Mouse (Mus musculus): ENCODE results near the gene Slc5a9. TPM values are rescaled to one million over a fixed set of nuclear protein-coding genes. Genes with fewer than 3 reads are reported as not detected.
"Not testable (repeated sequence)": the region's sequence is repeated elsewhere in the genome, so short reads cannot be mapped to it uniquely, and the experiment has no call there.

Gene Slc5a9
- total and polyA plus RNA-seq, 3 experiments, result 2.6 to 9.6 (median 3.5) TPM

DNA sequence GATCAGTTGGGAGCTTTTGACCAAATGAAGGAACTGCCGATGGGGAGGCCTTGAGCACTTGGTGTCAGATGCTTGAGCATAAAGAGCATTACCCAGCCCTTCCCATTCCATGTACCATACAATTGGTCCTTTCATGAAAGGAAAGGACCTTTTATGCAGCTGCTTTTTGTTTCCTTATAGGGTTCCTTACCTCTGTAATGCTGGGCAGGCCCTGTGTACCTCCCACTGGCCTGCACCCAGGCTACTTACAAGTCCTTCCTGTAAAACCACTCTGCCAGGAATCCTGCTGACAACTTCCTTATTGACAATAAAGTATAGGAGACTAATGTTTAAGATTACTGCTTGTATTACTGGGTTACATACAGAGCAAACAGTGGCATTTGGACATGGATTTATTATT lies 1.2 kb downstream of the Slc5a9 start:
- Histone ChIP-seq H3K9me3 (replicated peaks; ENCODE audit: low read length) (no peaks in the 10 kb centered on the region), H3K4me3 (replicated peaks in 1 of 3; ENCODE audit: low read depth in 2 of 3, low read length in 2 of 3, poor library complexity in 1 of 3) (no peak overlapping the region), H3K79me2 (replicated peaks; ENCODE audit: control insufficient read depth, extremely low read depth, insufficient read depth, poor library complexity, severe bottlenecking) (no peaks in the 10 kb centered on the region), H3K4me2 (ENCODE audit: insufficient read depth, low read depth, poor library complexity, severe bottlenecking) (no peak overlapping the region), H3K36me3 (replicated peaks in 1 of 2; ENCODE audit: control insufficient read depth in 1 of 2, insufficient read depth in 1 of 2, low read length in 1 of 2) (no peaks in the 10 kb centered on the region), H3K27ac (ENCODE audit: insufficient read depth, low read depth) (no peak overlapping the region), H3K27me3 (replicated peaks) (no peaks in the 10 kb centered on the region), H3K4me1 (ENCODE audit: control insufficient read depth in 1 of 2, insufficient read depth in 2 of 2) (peaks cover 0 to 18% of the 10 kb centered on the region in 2 experiments; a peak in 2 of 4 replicates), H3K9ac (ENCODE audit: insufficient read depth, low read depth) (no peak overlapping the region)
- dilution Hi-C loops (cut with MboI; ENCODE audit: extremely low pct_ligation_motif_present, extremely low pct_unique_long_range_greater_than_20kb, low sequenced_read_pairs) (no loop called here), in situ Hi-C loops (cut with MboI; ENCODE audit: low pct_ligation_motif_present, low pct_unique_long_range_greater_than_20kb, low sequenced_read_pairs) (no loop called here)
- TF ChIP-seq CTCF (conservative IDR thresholded peaks at IDR 0.05 in 1 of 2, IDR thresholded peaks at IDR 0.05 in 1 of 2; ENCODE audit: low read depth in 2 of 2, low read length in 2 of 2) (no peak), UBTF (IDR thresholded peaks at IDR 0.05; ENCODE audit: low read depth, low read length) (no peak), RCOR1 (conservative IDR thresholded peaks at IDR 0.05; ENCODE audit: low read depth, low read length) (no peak), MAX (IDR thresholded peaks at IDR 0.05; ENCODE audit: low read length) (no peak), CHD1 (IDR thresholded peaks at IDR 0.05; ENCODE audit: low read depth, low read length) (no peak), POLR2A (IDR thresholded peaks at IDR 0.05; ENCODE audit: low read depth, low read length) (no peak), KAT2A (IDR thresholded peaks at IDR 0.05; ENCODE audit: insufficient replicate concordance, low read length) (no peak), EP300 (IDR thresholded peaks at IDR 0.05; ENCODE audit: low read length) (no peak), GABPA (IDR thresholded peaks at IDR 0.05; ENCODE audit: insufficient replicate concordance, low read depth, low read length) (no peak), ZKSCAN1 (IDR thresholded peaks at IDR 0.05; ENCODE audit: borderline replicate concordance, low read depth, low read length) (no peak), NRF1 (IDR thresholded peaks at IDR 0.05; ENCODE audit: low read depth, low read length) (no peak), NELFE (IDR thresholded peaks at IDR 0.05; ENCODE audit: low read depth, low read length) (no peak), E2F4 (IDR thresholded peaks at IDR 0.05; ENCODE audit: insufficient replicate concordance, low read depth, low read length) (no peak), MEF2A (IDR thresholded peaks at IDR 0.05; ENCODE audit: borderline replicate concordance, low read depth, low read length) (no peak), ZC3H11A (IDR thresholded peaks at IDR 0.05; ENCODE audit: low read depth, low read length) (no peak), USF2 (conservative IDR thresholded peaks at IDR 0.05; ENCODE audit: low read depth, low read length) (no peak), TBP (conservative IDR thresholded peaks at IDR 0.05; ENCODE audit: low read depth, low read length) (no peak)
- no peak for DNase-seq (ENCODE audit: extremely low read depth)

DNA sequence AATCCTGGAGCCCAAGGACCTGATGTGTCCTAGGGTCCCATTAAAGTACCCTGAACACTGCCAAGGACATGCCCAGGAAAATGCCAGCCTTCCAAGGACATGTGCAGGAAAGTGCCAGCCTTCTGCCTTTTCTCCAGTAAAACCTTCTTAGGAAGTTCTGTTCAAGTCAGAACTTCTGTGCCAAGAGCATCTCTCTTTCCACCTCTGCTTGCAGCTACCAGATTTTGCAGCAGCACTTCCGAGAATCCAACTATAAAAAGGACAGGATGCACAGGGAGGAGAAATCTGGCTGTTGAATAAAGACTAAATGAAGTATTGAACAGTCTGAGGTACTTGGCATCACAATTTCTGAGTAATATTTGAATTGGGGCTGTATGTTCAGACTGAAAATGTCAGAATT lies 2.2 kb downstream of the Slc5a9 start:
- H3K4me3 ChIP-seq (replicated peaks in 1 of 3; ENCODE audit: low read depth in 2 of 3, low read length in 2 of 3, poor library complexity in 1 of 3); H3K79me2 ChIP-seq (replicated peaks; ENCODE audit: control insufficient read depth, extremely low read depth, insufficient read depth, poor library complexity, severe bottlenecking); H3K4me2 ChIP-seq (ENCODE audit: insufficient read depth, low read depth, poor library complexity, severe bottlenecking); H3K36me3 ChIP-seq (replicated peaks in 1 of 2; ENCODE audit: control insufficient read depth in 1 of 2, insufficient read depth in 1 of 2, low read length in 1 of 2); DNase-seq (ENCODE audit: extremely low read depth); in situ Hi-C loops (cut with MboI; ENCODE audit: low pct_ligation_motif_present, low pct_unique_long_range_greater_than_20kb, low sequenced_read_pairs); H3K9me3 ChIP-seq (replicated peaks; ENCODE audit: low read length); H3K27ac ChIP-seq (ENCODE audit: insufficient read depth, low read depth); H3K27me3 ChIP-seq (replicated peaks); dilution Hi-C loops (cut with MboI; ENCODE audit: extremely low pct_ligation_motif_present, extremely low pct_unique_long_range_greater_than_20kb, low sequenced_read_pairs); H3K9ac ChIP-seq (ENCODE audit: insufficient read depth, low read depth): not testable (repeated sequence)
- H3K4me1 ChIP-seq (ENCODE audit: control insufficient read depth in 1 of 2, insufficient read depth in 2 of 2), result peaks cover 0 to 18% of the 10 kb centered on the region in 2 experiments; a peak in 2 of 4 replicates
